Mouse (Mus musculus): ENCODE results near the gene Prm2. TPM values are rescaled to one million over a fixed set of nuclear protein-coding genes. Genes with fewer than 3 reads are reported as not detected.

Prm2 gene
- not detected for total RNA-seq (2022)

DNA sequence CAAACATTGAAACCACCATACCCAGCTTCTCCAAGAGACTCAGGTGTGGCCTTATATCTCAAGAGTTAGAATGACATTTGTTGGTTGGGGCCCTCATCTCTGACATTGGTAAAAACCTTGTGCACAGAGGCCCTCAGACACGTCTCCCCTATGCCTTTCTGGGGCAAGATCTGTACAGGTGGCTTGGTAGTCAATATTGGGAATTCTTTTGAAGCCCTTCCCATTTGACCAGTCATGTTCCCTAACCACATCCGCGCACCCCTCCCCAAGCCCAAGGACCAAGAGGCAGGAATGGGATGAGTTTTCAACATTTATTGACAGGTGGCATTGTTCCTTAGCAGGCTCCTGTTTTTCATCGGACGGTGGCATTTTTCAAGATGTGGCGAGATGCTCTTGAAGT lies at the start of gene Prm2:
Gene Prm2 (minus strand): TSS at position 101 of the 400 bp plus-strand sequence.
- no peak for DNase-seq (ENCODE audit: low spot score in 2 of 2)

DNA sequence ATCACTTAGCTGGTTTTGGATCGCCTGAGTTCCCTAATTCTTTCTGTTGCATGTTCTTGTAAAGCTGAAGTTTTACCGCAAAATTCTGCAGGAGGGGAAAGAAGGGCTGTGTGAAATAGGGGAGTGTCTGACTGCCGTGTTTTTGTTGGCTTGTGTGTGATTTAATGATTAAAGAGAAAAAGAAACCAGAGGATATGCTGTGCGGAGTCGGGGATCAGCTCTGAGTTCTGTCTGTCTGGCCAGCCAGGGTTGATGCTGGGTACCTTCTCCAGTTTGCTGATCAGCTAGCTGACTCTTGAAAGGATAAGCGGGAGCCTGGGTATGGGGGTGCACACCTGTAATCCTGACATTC lies 48.4 kb upstream of the Prm2 start:
- no peak for DNase-seq (ENCODE audit: low spot score in 2 of 2)

DNA sequence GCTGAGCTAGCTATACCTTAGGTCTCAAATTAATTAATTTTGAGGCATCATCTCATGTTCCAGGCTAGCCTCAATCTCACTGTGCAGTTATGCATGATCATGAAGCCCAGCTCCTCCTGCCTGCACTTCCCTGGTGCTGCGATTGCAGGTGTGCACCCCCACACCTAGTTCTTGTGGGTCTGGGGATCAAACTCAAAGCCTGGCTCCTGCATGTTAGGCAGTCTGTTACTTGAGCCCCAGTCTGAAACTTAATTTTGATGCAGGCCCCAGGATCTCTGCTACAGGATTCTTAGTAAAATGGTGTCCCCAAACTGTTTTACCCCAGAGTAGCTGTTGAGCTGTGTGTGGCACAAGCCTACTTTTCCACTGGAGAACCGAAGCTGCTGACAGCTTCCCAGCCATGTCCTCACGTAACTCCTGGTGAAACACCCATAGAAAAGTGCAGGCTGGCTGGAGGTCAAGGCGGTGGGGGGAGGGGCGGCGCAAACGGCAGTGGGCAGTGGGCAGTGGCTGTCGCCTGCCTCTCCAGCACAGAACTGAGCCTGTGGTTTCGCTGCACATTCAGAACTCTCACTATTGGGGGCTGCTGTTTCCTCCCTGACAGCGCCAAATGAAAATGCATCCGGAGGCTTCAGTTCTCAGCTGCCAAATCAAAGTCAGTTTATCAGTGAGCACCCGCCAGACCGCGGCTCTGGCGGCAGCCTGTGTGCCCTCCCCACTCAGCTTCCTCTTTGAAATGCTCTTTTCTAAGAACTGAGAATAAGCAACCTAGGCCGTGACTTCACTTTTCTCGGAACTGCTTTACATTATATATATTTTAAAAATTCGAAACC lies 47.8 kb upstream of the Prm2 start:
- DNase-seq (ENCODE audit: low spot score in 2 of 2): no peak

GRCm38 (mm10) chr16:10842282-10842855 lies 46.4 kb upstream of the Prm2 start:
- DNase-seq (ENCODE audit: low spot score in 2 of 2): no peak

GRCm38 (mm10) chr16:10840018-10840417 lies 44.1 kb upstream of the Prm2 start:
- no peak for DNase-seq (ENCODE audit: low spot score in 2 of 2)

- no peak for DNase-seq (ENCODE audit: low spot score in 2 of 2)
Measured at GRCm38 (mm10) chr16:10838487-10839245, 42.7 kb upstream of the Prm2 start.

- no peak for DNase-seq (ENCODE audit: low spot score in 2 of 2)
Measured at GRCm38 (mm10) chr16:10837903-10838302, 42.0 kb upstream of the Prm2 start.

DNA sequence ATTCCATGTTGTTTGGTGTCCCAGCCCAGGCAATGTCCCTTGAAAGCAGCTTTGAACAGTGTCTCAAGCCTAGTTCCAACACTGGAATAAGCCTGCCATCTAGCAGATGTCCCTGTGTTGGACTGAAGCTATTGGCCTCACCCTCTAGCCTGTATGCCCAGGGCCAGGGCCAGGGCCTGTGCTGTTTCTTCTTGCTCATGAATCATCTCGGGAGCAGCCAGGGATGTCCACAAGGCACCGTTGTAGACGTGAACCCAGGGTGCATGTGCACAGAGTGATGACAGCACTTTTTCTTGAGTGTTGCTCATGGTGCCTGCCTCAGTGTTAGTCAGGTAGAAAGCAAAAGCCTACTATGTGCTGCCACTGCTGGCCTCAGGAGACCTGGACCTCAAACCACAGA lies 41.3 kb upstream of the Prm2 start:
- DNase-seq (ENCODE audit: low spot score in 2 of 2): no peak

DNA sequence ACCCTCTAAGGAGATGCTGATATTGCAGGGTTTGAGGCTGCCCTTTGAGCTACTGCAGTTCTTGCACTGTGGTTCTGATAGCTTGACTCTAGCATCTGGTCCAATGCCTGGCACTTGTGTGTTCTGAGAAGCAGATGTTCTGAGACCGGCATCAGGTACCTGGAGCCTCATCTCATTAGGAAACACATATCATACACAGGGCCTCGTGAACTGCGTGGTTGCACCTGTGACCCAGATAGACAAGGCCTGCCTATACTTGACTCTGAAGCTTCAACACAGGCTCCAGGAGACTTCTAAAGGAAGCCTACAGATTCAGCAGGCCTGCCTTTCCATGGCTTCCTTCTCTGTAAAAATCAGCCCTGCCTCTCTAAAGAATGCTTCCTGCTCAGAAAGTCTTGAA lies 40.5 kb upstream of the Prm2 start:
- no peak for DNase-seq (ENCODE audit: low spot score in 2 of 2)

DNA sequence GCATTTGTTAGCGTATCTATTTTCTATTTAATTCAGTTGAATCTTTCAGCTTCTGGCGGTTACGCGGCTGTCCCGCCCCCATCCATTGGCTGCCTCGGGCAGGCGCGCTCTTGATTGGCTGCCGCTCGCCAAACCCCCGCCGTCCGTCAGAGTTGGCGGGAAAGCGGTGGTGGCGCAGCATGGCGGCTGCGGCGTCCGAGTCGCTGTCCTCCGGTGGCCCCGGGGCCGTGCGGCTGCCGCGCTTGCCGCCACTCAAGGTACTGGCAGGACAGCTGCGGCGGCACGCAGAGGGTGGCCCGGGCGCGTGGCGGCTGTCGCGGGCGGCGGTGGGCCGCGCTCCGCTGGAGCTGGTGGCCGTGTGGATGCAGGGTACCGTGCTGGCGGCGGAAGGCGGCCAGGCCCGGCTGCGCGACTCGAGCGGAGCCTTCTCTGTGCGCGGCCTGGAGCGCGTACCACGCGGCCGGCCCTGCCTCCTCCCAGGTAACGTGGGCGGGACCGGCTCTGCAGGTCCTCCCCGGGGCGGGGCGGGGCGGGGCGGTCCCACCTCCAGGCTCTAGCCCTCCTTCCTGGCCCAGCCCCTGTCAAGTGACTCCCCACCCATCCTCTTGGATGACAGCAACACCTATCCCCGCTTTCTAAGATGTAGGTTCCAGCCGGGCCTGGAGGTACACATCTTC lies 39.1 kb upstream of the Prm2 start, which contains the start of gene Rmi2:
Gene Rmi2 (plus strand): TSS at position 149 of the 677 bp plus-strand sequence.
- DNase-seq (ENCODE audit: low spot score in 2 of 2): peak; percentile 65 to 72

- DNase-seq (ENCODE audit: low spot score in 2 of 2): no peak
Measured at GRCm38 (mm10) chr16:10834542-10834910, 38.6 kb upstream of the Prm2 start.

DNA sequence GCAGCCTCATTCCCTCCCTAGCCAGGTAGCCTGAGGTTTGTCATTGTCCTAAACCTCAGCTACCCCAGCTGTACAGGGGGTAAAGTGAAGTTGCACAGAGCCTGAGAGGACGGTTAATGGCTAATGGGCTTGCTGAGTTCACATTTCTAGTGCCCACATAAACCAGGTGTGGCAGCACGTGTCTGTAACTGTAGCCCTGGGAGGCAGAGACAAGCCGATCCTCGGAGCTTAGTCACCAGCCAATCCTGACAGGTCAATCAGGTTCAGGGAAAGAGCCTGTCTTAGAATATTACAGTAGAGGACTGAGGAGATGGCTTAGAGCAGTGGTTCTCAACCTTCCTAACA lies 32.5 kb upstream of the Prm2 start:
- DNase-seq (ENCODE audit: low spot score in 2 of 2): no peak

DNA sequence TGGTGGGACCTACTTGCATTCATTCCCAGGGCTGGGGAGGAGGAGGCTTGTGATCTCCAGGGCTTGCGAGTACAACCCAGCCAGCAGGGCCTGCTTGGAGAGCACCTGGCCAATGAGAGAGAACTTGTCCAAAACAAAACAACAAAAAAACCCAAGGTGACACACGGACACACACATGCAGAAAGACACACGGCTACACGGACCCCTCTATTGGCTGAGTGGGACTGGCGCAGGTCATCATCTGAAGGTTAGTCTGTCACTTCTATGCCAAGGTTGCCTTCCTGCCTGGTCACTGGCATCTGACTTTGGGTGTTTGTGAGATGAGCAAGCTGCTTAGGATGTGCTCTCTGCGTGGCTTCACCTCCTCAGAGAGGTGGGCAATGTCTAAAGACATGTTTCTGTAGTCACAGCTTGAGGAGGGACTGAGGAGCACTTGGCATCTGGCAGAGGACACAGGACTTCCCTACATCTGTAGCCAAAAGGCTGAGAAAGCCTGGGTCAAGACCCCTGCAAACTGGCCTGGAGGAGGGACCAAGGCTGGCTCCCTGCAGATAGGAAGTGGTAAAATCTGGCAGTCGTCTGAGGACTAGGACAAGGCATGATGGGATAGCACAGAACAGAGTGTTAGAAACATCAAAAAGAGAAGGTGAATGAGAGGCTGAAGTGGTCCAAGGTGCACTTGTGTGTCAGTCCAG lies 32.0 kb upstream of the Prm2 start:
- no peak for DNase-seq (ENCODE audit: low spot score in 2 of 2)

DNA sequence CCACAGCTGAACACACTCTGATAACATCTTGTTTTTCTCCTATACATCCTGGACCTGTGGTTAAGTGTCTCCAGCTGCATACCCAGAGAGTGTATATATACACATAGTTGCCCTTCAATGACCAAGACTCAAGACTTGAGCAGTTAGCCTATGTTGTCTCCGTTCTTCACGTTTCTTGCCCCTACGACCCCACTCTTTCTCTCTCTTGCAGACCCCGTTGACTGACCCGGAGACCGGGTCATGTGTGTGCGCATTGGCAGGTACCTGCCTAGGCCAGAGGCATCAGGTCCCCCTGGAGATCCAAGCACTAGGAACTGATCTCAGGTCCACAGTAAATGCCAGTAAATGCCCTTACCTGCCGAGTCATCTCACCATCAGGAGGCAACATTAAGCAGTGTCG lies 31.3 kb upstream of the Prm2 start:
- DNase-seq (ENCODE audit: low spot score in 2 of 2): no peak

- no peak for DNase-seq (ENCODE audit: low spot score in 2 of 2)
Measured at GRCm38 (mm10) chr16:10825840-10826239, 29.9 kb upstream of the Prm2 start.

GRCm38 (mm10) chr16:10824536-10824935 lies 28.6 kb upstream of the Prm2 start:
- DNase-seq (ENCODE audit: low spot score in 2 of 2): no peak

- DNase-seq (ENCODE audit: low spot score in 2 of 2): no peak
Measured at GRCm38 (mm10) chr16:10821387-10821786, 25.5 kb upstream of the Prm2 start.

- no peak for DNase-seq (ENCODE audit: low spot score in 2 of 2)
Measured at GRCm38 (mm10) chr16:10819966-10820365, 24.0 kb upstream of the Prm2 start.

GRCm38 (mm10) chr16:10818579-10819135 lies 22.7 kb upstream of the Prm2 start:
- no peak for DNase-seq (ENCODE audit: low spot score in 2 of 2)

GRCm38 (mm10) chr16:10814864-10815263 lies 18.9 kb upstream of the Prm2 start:
- no peak for DNase-seq (ENCODE audit: low spot score in 2 of 2)

DNA sequence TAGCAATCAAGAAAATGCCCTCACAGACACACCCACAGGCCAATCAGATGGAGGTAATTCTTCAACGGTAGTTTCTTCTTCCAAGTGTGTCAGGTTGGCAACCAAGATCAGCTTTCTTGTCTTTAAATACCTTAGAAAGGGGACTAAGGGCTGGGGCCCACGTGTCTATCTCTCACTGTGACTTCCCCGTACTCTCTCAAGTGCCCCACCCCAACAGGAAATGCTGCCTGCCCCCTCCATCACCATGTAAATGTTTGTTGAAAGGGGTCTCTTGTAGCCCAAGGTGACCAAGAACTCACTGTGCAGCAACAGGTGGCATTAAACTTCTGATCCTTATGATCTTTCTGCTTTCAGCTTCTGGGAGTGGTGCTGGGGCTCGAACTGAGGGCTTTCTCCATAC lies 17.8 kb upstream of the Prm2 start:
- no peak for DNase-seq (ENCODE audit: low spot score in 2 of 2)

Measured in layer of hippocampus, adult 8-10 months (tissue).